Mouse (Mus musculus): ENCODE results near the gene Mtrf1. TPM values are rescaled to one million over a fixed set of nuclear protein-coding genes. Genes with fewer than 3 reads are reported as not detected.
A peak's percentile ranks its signal among the peaks of the same experiment; 100 is the strongest.

The Mtrf1 gene
- total RNA-seq (2012; rRNA removed) (8.2 and 8.9 TPM in 2 replicates), total RNA-seq (2014; rRNA removed) (21.1 and 23.1 TPM in 2 replicates), polyA plus RNA-seq (2012; ENCODE audit: insufficient read length, low read depth) (12.4 and 15.8 TPM in 2 replicates)

GRCm38 (mm10) chr14:79397321-79398122 is at the start of gene Mtrf1:
Gene Mtrf1, plus strand, starts transcription at chr14:79397772.
- peaks cover 4 to 23% of the 10 kb centered on the region in 2 experiments; a peak in 3 of 4 replicates for H3K4me1 ChIP-seq (ENCODE audit: control insufficient read depth in 1 of 2, insufficient read depth in 2 of 2)
- DNase-seq (ENCODE audit: extremely low read depth) = peak; percentile 78
- no peaks in the 10 kb centered on the region for H3K27me3 ChIP-seq (replicated peaks)
- H3K4me2 ChIP-seq (ENCODE audit: insufficient read depth, low read depth, poor library complexity, severe bottlenecking) = peak within 1 kb of the TSS; percentile 65; the same call in 1 of the 2 replicates
- in situ Hi-C loops (cut with MboI; ENCODE audit: low pct_ligation_motif_present, low pct_unique_long_range_greater_than_20kb, low sequenced_read_pairs) (loop anchor here (5.0 kb wide), 1 partner anchor 60 kb away; no protein-coding TSS in a partner anchor), dilution Hi-C loops (cut with MboI; ENCODE audit: extremely low pct_ligation_motif_present, extremely low pct_unique_long_range_greater_than_20kb, low sequenced_read_pairs) (no loop called here)
- peak within 1 kb of the TSS; percentile 32 for H3K9ac ChIP-seq (ENCODE audit: insufficient read depth, low read depth)
- H3K9me3 ChIP-seq (replicated peaks; ENCODE audit: low read length) = peaks cover 2% of the 10 kb centered on the region
- peaks cover 0 to 26% of the 10 kb centered on the region in 2 experiments for H3K36me3 ChIP-seq (replicated peaks in 1 of 2; ENCODE audit: control insufficient read depth in 1 of 2, insufficient read depth in 1 of 2, low read length in 1 of 2)
- peak; percentile 85 for TF ChIP-seq ELF1 (IDR thresholded peaks at IDR 0.05; ENCODE audit: low read depth, low read length)
- TF ChIP-seq ETS1 (conservative IDR thresholded peaks at IDR 0.05; ENCODE audit: low read depth, low read length) = no peak
- TF ChIP-seq MXI1 (IDR thresholded peaks at IDR 0.05; ENCODE audit: low read depth, low read length) = peak; percentile 80; the same call in 1 of the 2 replicates
- TF ChIP-seq UBTF (IDR thresholded peaks at IDR 0.05; ENCODE audit: low read depth, low read length) = no peak
- peak; percentile 72 for TF ChIP-seq TCF12 (IDR thresholded peaks at IDR 0.05; ENCODE audit: low read depth, low read length)
- TF ChIP-seq MEF2A (IDR thresholded peaks at IDR 0.05; ENCODE audit: borderline replicate concordance, low read depth, low read length) = no peak
- TF ChIP-seq USF1 (IDR thresholded peaks at IDR 0.05; ENCODE audit: low read depth, low read length) = no peak
- no peak for TF ChIP-seq E2F4 (IDR thresholded peaks at IDR 0.05; ENCODE audit: insufficient replicate concordance, low read depth, low read length)
- peak; percentile 62; the same call in 1 of the 2 replicates for TF ChIP-seq NELFE (IDR thresholded peaks at IDR 0.05; ENCODE audit: low read depth, low read length)
- no peak for TF ChIP-seq MAFK (IDR thresholded peaks at IDR 0.05; ENCODE audit: insufficient replicate concordance, low read length)
- TF ChIP-seq POLR2AphosphoS2 (IDR thresholded peaks at IDR 0.05; ENCODE audit: low read depth, low read length) = no peak
- TF ChIP-seq RAD21 (IDR thresholded peaks at IDR 0.05; ENCODE audit: low read depth, low read length) = no peak
- peak; percentile 81 for TF ChIP-seq TBP (conservative IDR thresholded peaks at IDR 0.05; ENCODE audit: low read depth, low read length)
- TF ChIP-seq POLR2A (IDR thresholded peaks at IDR 0.05; ENCODE audit: low read depth, low read length) = peak; percentile 72
- TF ChIP-seq MAX (IDR thresholded peaks at IDR 0.05; ENCODE audit: low read length) = no peak
- no peak for TF ChIP-seq BHLHE40 (IDR thresholded peaks at IDR 0.05; ENCODE audit: low read depth, low read length)
- no peak for TF ChIP-seq CHD2 (IDR thresholded peaks at IDR 0.05; ENCODE audit: low read length)
- TF ChIP-seq IRF4 (IDR thresholded peaks at IDR 0.05; ENCODE audit: low read depth, low read length) = no peak
- TF ChIP-seq MAZ (IDR thresholded peaks at IDR 0.05; ENCODE audit: low read depth, low read length) = no peak
- no peak for TF ChIP-seq JUN (IDR thresholded peaks at IDR 0.05; ENCODE audit: insufficient read depth, low read depth, low read length)
- TF ChIP-seq SMC3 (IDR thresholded peaks at IDR 0.05; ENCODE audit: low read depth, low read length) = no peak
- TF ChIP-seq HCFC1 (IDR thresholded peaks at IDR 0.05; ENCODE audit: low read depth, low read length) = peak; percentile 87
- TF ChIP-seq CTCF (conservative IDR thresholded peaks at IDR 0.05 in 1 of 2, IDR thresholded peaks at IDR 0.05 in 1 of 2; ENCODE audit: low read depth in 2 of 2, low read length in 2 of 2) = no peak
- no peak for TF ChIP-seq ZKSCAN1 (IDR thresholded peaks at IDR 0.05; ENCODE audit: borderline replicate concordance, low read depth, low read length)
- TF ChIP-seq ZNF384 (IDR thresholded peaks at IDR 0.05; ENCODE audit: low read depth, low read length) = no peak
- TF ChIP-seq GABPA (IDR thresholded peaks at IDR 0.05; ENCODE audit: insufficient replicate concordance, low read depth, low read length) = no peak
- TF ChIP-seq MYC (IDR thresholded peaks at IDR 0.05; ENCODE audit: low read depth, low read length) = peak; percentile 70; the same call in 1 of the 2 replicates
- peak; percentile 62; the same call in 1 of the 2 replicates for TF ChIP-seq KAT2A (IDR thresholded peaks at IDR 0.05; ENCODE audit: insufficient replicate concordance, low read length)
- TF ChIP-seq USF2 (conservative IDR thresholded peaks at IDR 0.05; ENCODE audit: low read depth, low read length) = no peak
- TF ChIP-seq JUND (conservative IDR thresholded peaks at IDR 0.05; ENCODE audit: low read depth, low read length) = no peak
- TF ChIP-seq NRF1 (IDR thresholded peaks at IDR 0.05; ENCODE audit: low read depth, low read length) = no peak
- TF ChIP-seq CHD1 (IDR thresholded peaks at IDR 0.05; ENCODE audit: low read depth, low read length) = no peak
- TF ChIP-seq SIN3A (IDR thresholded peaks at IDR 0.05; ENCODE audit: low read length) = no peak; the same call in 1 of the 2 replicates
- no peak for TF ChIP-seq EP300 (IDR thresholded peaks at IDR 0.05; ENCODE audit: low read length)
- no peak for TF ChIP-seq PAX5 (IDR thresholded peaks at IDR 0.05; ENCODE audit: low read length)
- TF ChIP-seq ZMIZ1 (IDR thresholded peaks at IDR 0.05; ENCODE audit: low read depth, low read length) = 0 out of 2 replicates have a peak, but pooled peaks have one; percentile 42
- TF ChIP-seq ZC3H11A (IDR thresholded peaks at IDR 0.05; ENCODE audit: low read depth, low read length) = no peak
- no peak for TF ChIP-seq RCOR1 (conservative IDR thresholded peaks at IDR 0.05; ENCODE audit: low read depth, low read length)
- H3K27ac ChIP-seq (ENCODE audit: insufficient read depth, low read depth) = 0 out of 2 replicates have a peak within 1 kb of the TSS, but pooled peaks have one; percentile 9
- peak within 1 kb of the TSS; percentile 56 to 59 (median 58) for H3K4me3 ChIP-seq (replicated peaks in 1 of 3; ENCODE audit: low read depth in 2 of 3, low read length in 2 of 3, poor library complexity in 1 of 3)
- no peaks in the 10 kb centered on the region for H3K79me2 ChIP-seq (replicated peaks; ENCODE audit: control insufficient read depth, extremely low read depth, insufficient read depth, poor library complexity, severe bottlenecking)

All from CH12.LX (cell line).